Mouse (Mus musculus): Measurements from ENCODE around the gene Coa7. TPM values are rescaled to one million over a fixed set of nuclear protein-coding genes. Genes with fewer than 3 reads are reported as not detected.

Gene Coa7
- polyA plus RNA-seq, 1 experiment from 2014 or later: 50.4 TPM

- 51% methylated on average over 3 of the region's 3 CpGs for WGBS
- Histone ChIP-seq H3K36me3 (no peaks in the 10 kb centered on the region), H3K4me2 (replicated peaks) (no peak overlapping the region), H3K27ac (replicated peaks) (no peak overlapping the region), H3K4me1 (peaks cover 21% of the 10 kb centered on the region), H3K9me3 (no peaks in the 10 kb centered on the region), H3K4me3 (no peak overlapping the region), H3K9ac (replicated peaks) (no peak overlapping the region), H3K27me3 (peaks cover 17% of the 10 kb centered on the region)
- ATAC-seq (ENCODE audit: low FRiP score, low read depth): no peak
Observed at GRCm38 (mm10) chr4:108388741-108389140, 60.8 kb downstream of the Coa7 start.

GRCm38 (mm10) chr4:108391124-108391523 is 63.2 kb downstream of the Coa7 start:
- WGBS: 78% methylated on average over 5 of the region's 5 CpGs
- no peaks in the 10 kb centered on the region for H3K27me3 ChIP-seq
- H3K36me3 ChIP-seq: no peaks in the 10 kb centered on the region
- no peak overlapping the region for H3K9ac ChIP-seq (replicated peaks)
- H3K9me3 ChIP-seq: no peaks in the 10 kb centered on the region
- H3K4me2 ChIP-seq (replicated peaks): no peak overlapping the region
- ATAC-seq (ENCODE audit: low FRiP score, low read depth): no peak
- H3K4me3 ChIP-seq: no peak overlapping the region
- no peak overlapping the region for H3K27ac ChIP-seq (replicated peaks)
- H3K4me1 ChIP-seq: peaks cover 21% of the 10 kb centered on the region

Other genes starting within 250 kb of the Coa7 start
- gene Podn, start 231.7 kb upstream of the Coa7 start, polyA plus RNA-seq (2016; fragmentation: Nextera tagmentation; extraction: Ambion mirVana): 0.20 TPM in 1 of 2 replicates, not detected in the other
- gene Scp2, start 183.1 kb upstream of the Coa7 start, polyA plus RNA-seq (2016; fragmentation: Nextera tagmentation; extraction: Ambion mirVana): 204 and 206 TPM in 2 replicates
- 9.5 and 11.1 TPM in 2 replicates for gene Echdc2, start 162.7 kb upstream of the Coa7 start, polyA plus RNA-seq (2016; fragmentation: Nextera tagmentation; extraction: Ambion mirVana)
- gene Zyg11a, start 110.1 kb upstream of the Coa7 start, polyA plus RNA-seq (2016; fragmentation: Nextera tagmentation; extraction: Ambion mirVana): 0.08 TPM in 1 of 2 replicates, not detected in the other
- gene Zyg11b, start 27.0 kb upstream of the Coa7 start, polyA plus RNA-seq (2016; fragmentation: Nextera tagmentation; extraction: Ambion mirVana): 33.9 and 40.5 TPM in 2 replicates
- 1.7 and 2.0 TPM in 2 replicates for gene Shisal2a, start 55.2 kb downstream of the Coa7 start, polyA plus RNA-seq (2016; fragmentation: Nextera tagmentation; extraction: Ambion mirVana)
- 39.3 and 54.2 TPM in 2 replicates for gene Gpx7, start 78.8 kb downstream of the Coa7 start, polyA plus RNA-seq (2016; fragmentation: Nextera tagmentation; extraction: Ambion mirVana)
- 102 and 110 TPM in 2 replicates for gene Tut4, start 131.3 kb downstream of the Coa7 start, polyA plus RNA-seq (2016; fragmentation: Nextera tagmentation; extraction: Ambion mirVana)

Data from midbrain, embryonic 12.5 days (tissue).